Mouse (Mus musculus) brain, embryonic 14.5 days (tissue): Measurements from ENCODE around the gene Rap1gap2.

Source experiments
- CTCF ChIP-seq: fragments of 200-500 bp; IDR thresholded peaks from 2 replicates; pipeline ENCODE4 v1.5.1; 2012; ENCODE audit warnings: inconsistent platforms, mild to moderate bottlenecking, moderate library complexity, borderline replicate concordance; ENCODE audit not compliant: insufficient read depth, insufficient read length; ENCODE audit errors: extremely low read depth
- POLR2A ChIP-seq: fragments of 200-500 bp; IDR thresholded peaks from 2 replicates; pipeline ENCODE4 v1.6.1; 2012; ENCODE audit warnings: mild to moderate bottlenecking, inconsistent platforms, borderline replicate concordance; ENCODE audit not compliant: poor library complexity, insufficient read depth, insufficient read length, severe bottlenecking; ENCODE audit errors: extremely low read depth

DNA sequence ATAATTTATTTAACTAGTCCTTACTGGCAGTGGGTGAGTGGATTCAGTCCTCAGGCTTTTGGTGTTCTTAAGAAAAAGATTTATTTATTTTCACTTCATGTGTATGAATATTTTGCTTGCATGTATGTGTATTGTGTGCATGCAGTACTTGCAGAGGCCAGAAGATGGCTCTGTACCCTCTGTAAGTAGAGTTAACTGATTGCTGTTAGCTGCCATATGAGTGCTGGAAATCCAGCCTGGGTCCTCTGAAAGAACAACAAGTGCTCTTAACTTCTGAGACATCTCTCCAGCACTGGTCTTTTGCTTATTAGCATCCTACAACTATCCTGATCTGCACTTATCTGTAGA lies 12.8 kb downstream of the Rap1gap2 start:
- TF ChIP-seq CTCF (no peak), POLR2A (no peak)
